Mouse (Mus musculus) bone marrow, adult 2 months (tissue): ENCODE results near the gene Usp12.

Source experiments
- CTCF ChIP-seq: fragments of 200-500 bp; IDR thresholded peaks from 2 replicates; pipeline ENCODE4 v1.5.1; 2011; ENCODE audit warnings: low read length, control low read depth; ENCODE audit not compliant: control insufficient read depth, insufficient read depth
- POLR2A ChIP-seq: fragments of 200-500 bp; IDR thresholded peaks from 2 replicates; pipeline ENCODE4 v1.6.1; 2011; ENCODE audit warnings: low read depth, mild to moderate bottlenecking, control low read depth, low read length, borderline replicate concordance; ENCODE audit not compliant: control insufficient read depth

- TF ChIP-seq CTCF (no peak), POLR2A (no peak)
Measured at GRCm38 (mm10) chr5:146823005-146823404, 28.2 kb upstream of the Usp12 start.
